Mouse (Mus musculus) heart, adult 2 months (tissue): ENCODE results near the gene Ep300.

ENCODE experiments used
- CTCF ChIP-seq: fragments of 200-600 bp; IDR thresholded peaks from 2 replicates; pipeline ENCODE4 v1.8.1; 2022; ENCODE audit warnings: antibody characterized with exemption, mild to moderate bottlenecking, moderate library complexity
- POLR2A ChIP-seq: fragments of 200-500 bp; IDR thresholded peaks from 2 replicates; pipeline ENCODE4 v1.6.1; 2011; ENCODE audit warnings: mild to moderate bottlenecking, low read depth, low read length, control low read depth; ENCODE audit not compliant: insufficient read depth

GRCm38 (mm10) chr15:81605241-81605640 is 20.1 kb downstream of the Ep300 start:
- no peak for TF ChIP-seq POLR2A
- TF ChIP-seq CTCF = no peak
